7 mouse cellular contexts compared by ENCODE assay signal in the genomic region with DNA sequence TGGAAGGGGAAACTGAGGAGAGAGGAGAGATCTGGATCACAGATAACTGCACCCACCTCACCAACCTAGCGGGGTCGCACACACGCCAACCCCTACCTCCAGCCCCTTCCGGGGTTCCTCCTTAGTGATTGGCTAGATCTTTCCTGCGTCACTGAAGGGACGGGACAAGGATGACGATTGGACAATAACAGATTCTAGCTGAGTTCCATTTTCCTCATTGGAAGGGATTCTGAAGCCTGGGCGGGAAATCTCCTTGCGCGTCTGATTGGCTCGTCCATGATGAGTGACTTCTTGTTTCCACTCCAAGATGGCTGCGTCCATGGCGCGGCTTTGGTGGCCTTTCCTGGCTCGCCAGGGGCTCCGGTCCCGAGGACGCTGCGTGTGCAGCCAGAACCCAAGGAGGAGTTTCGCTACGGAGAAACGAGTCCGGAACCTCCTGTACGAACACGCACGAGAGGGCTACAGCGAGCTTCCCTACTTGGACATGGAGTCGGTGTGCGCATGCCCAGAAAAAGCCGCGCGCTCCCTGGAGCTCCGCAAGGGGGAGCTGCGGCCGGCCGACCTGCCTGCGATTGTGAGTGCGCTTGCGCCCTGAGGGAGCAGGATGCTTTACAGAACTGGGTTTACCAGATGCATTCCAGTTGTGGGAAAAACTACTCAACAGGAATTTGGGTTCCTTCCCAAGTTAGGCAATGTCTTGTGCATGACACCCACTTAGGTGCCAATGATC. TPM values are rescaled to one million over a fixed set of nuclear protein-coding genes. Genes with fewer than 3 reads are reported as not detected.
DNase-seq lines count a peak whose midpoint lies in the region; ATAC-seq lines count a peak whose summit lies in the region.

A gene (minus strand): TSS at position 112 of the 730 bp plus-strand sequence.
A gene (plus strand): TSS at position 284 of the 730 bp plus-strand sequence.

- peak within 1 kb of the TSS; percentile 81 for H3K9ac ChIP-seq in embryonic facial prominence, embryonic 11.5 days (replicated peaks; ENCODE audit: low read length)
- peak within 1 kb of the TSS; percentile 88 for H3K9ac ChIP-seq in midbrain, embryonic 13.5 days (replicated peaks)

- H3K36me3 ChIP-seq in embryonic facial prominence, embryonic 11.5 days (replicated peaks; ENCODE audit: control insufficient read depth, insufficient read depth, low read depth, low read length), result no peaks in the 10 kb centered on the region; the same call in 1 of the 2 replicates
- peaks cover 65% of the 10 kb centered on the region for H3K36me3 ChIP-seq in limb, embryonic 10.5 days
- peaks cover 46% of the 10 kb centered on the region for H3K36me3 ChIP-seq in midbrain, embryonic 13.5 days

- peak; percentile 97 for ATAC-seq in embryonic facial prominence, embryonic 11.5 days (replicated peaks; ENCODE audit: insufficient number of reproducible peaks, low FRiP score, low TSS enrichment, low read depth)
- ATAC-seq in granulocyte monocyte progenitor cell, adult 5-6 weeks (replicated peaks; ENCODE audit: poor library complexity, severe bottlenecking), result peak; percentile 96
- ATAC-seq in midbrain, embryonic 13.5 days, result peak; percentile 99

- H3K4me2 ChIP-seq in embryonic facial prominence, embryonic 11.5 days (ENCODE audit: low read depth, low read length), result peak within 1 kb of the TSS; percentile 78
- H3K4me2 ChIP-seq in midbrain, embryonic 13.5 days (replicated peaks), result peak within 1 kb of the TSS; percentile 86

- 0% methylated on average over 39 of the region's 39 CpGs for WGBS in embryonic facial prominence, embryonic 11.5 days
- WGBS in limb, embryonic 10.5 days, result under 1% methylated on average over 39 of the region's 39 CpGs
- WGBS in midbrain, embryonic 13.5 days, result under 1% methylated on average over 39 of the region's 39 CpGs

- peaks cover 4% of the 10 kb centered on the region for H3K4me1 ChIP-seq in embryonic facial prominence, embryonic 11.5 days (ENCODE audit: control insufficient read depth, insufficient read depth, low read length)
- peaks cover 13% of the 10 kb centered on the region for H3K4me1 ChIP-seq in limb, embryonic 10.5 days
- peaks cover 14% of the 10 kb centered on the region for H3K4me1 ChIP-seq in midbrain, embryonic 13.5 days (replicated peaks)

- H3K4me3 ChIP-seq in embryonic facial prominence, embryonic 11.5 days (ENCODE audit: low read depth, low read length), result peak within 1 kb of the TSS; percentile 73
- H3K4me3 ChIP-seq in limb, embryonic 10.5 days, result peak within 1 kb of the TSS; percentile 73
- H3K4me3 ChIP-seq in midbrain, embryonic 13.5 days (replicated peaks), result peak within 1 kb of the TSS; percentile 67

- H3K27ac ChIP-seq in embryonic facial prominence, embryonic 11.5 days (replicated peaks; ENCODE audit: low read depth, low read length), result peak within 1 kb of the TSS; percentile 47; the same call in 1 of the 2 replicates
- H3K27ac ChIP-seq in limb, embryonic 10.5 days, result peak within 1 kb of the TSS; percentile 95
- H3K27ac ChIP-seq in midbrain, embryonic 13.5 days, result peak within 1 kb of the TSS; percentile 83

- H3K27me3 ChIP-seq in embryonic facial prominence, embryonic 11.5 days (ENCODE audit: control insufficient read depth, insufficient read depth, low read length), result no peaks in the 10 kb centered on the region
- H3K27me3 ChIP-seq in limb, embryonic 10.5 days (ENCODE audit: low read depth, poor library complexity, severe bottlenecking), result no peaks in the 10 kb centered on the region
- H3K27me3 ChIP-seq in midbrain, embryonic 13.5 days, result no peaks in the 10 kb centered on the region

- H3K9me3 ChIP-seq in embryonic facial prominence, embryonic 11.5 days (replicated peaks; ENCODE audit: control insufficient read depth, low read length), result no peaks in the 10 kb centered on the region
- no peaks in the 10 kb centered on the region for H3K9me3 ChIP-seq in limb, embryonic 10.5 days (replicated peaks)
- no peaks in the 10 kb centered on the region for H3K9me3 ChIP-seq in midbrain, embryonic 13.5 days

- DNase-seq in adrenal gland, postnatal 14 days, result peak; percentile 95
- peak; percentile 99 for DNase-seq in embryonic facial prominence, embryonic 11.5 days (ENCODE audit: low spot score)
- peak; percentile 98 for DNase-seq in kidney, adult 11 months
- peak; percentile 96 for DNase-seq in limb, embryonic 10.5 days (ENCODE audit: low spot score)
- DNase-seq in spleen, adult 12 weeks (ENCODE audit: low spot score), result peak; percentile 96

RNA-seq across cellular contexts. Expression of the first gene that starts in this region (rescaled TPM):
- total RNA-seq in adrenal gland, postnatal 14 days (2021), result 82.1 and 82.9 TPM in 2 replicates
- polyA plus RNA-seq in embryonic facial prominence, embryonic 11.5 days (2014; fragmentation: Nextera tagmentation; extraction: Ambion mirVana), result 145 and 151 TPM in 2 replicates
- 125 and 177 TPM in 2 replicates for total RNA-seq in granulocyte monocyte progenitor cell, adult 5-6 weeks (2014; fragmentation: Nextera tagmentation)
- total RNA-seq in granulocyte monocyte progenitor cell, adult 5-6 weeks (2017), result 33.2 and 41.8 TPM in 2 replicates
- polyA plus RNA-seq in limb, embryonic 10.5 days (2016; fragmentation: Nextera tagmentation; extraction: Ambion mirVana), result 152 and 186 TPM in 2 replicates
- polyA plus RNA-seq in midbrain, embryonic 13.5 days (2015; fragmentation: Nextera tagmentation; extraction: Ambion mirVana), result 108 and 112 TPM in 2 replicates

RNA-seq across cellular contexts. Expression of the second gene that starts in this region (rescaled TPM):
- 17.6 and 18.9 TPM in 2 replicates for total RNA-seq in adrenal gland, postnatal 14 days (2021)
- 28.2 and 29.9 TPM in 2 replicates for polyA plus RNA-seq in embryonic facial prominence, embryonic 11.5 days (2014; fragmentation: Nextera tagmentation; extraction: Ambion mirVana)
- 19.6 and 21.6 TPM in 2 replicates for total RNA-seq in granulocyte monocyte progenitor cell, adult 5-6 weeks (2014; fragmentation: Nextera tagmentation)
- total RNA-seq in granulocyte monocyte progenitor cell, adult 5-6 weeks (2017), result 10.4 and 12.4 TPM in 2 replicates
- polyA plus RNA-seq in limb, embryonic 10.5 days (2016; fragmentation: Nextera tagmentation; extraction: Ambion mirVana), result 43.9 and 46.4 TPM in 2 replicates
- polyA plus RNA-seq in midbrain, embryonic 13.5 days (2015; fragmentation: Nextera tagmentation; extraction: Ambion mirVana), result 22.4 and 22.9 TPM in 2 replicates

Comparison
In these comparisons a context has a peak if more than half of its experiments do, and no peak if none do; other contexts are left out.
1. Peak in every context shown above with its lines: DNase-seq, ATAC-seq, H3K4me3 ChIP-seq and H3K27ac ChIP-seq.